Mouse (Mus musculus) stomach, postnatal 0 days (tissue): ENCODE data around the gene Fst.

Experiments
- CTCF ChIP-seq: IDR thresholded peaks from 2 replicates; pipeline ENCODE4 v1.5.1; 2016; ENCODE audit warnings: antibody characterized with exemption, low read depth, mild to moderate bottlenecking, moderate library complexity
- EP300 ChIP-seq: optimal IDR thresholded peaks from 2 replicates; pipeline ENCODE3; 2016; ENCODE audit warnings: antibody characterized with exemption

GRCm38 (mm10) chr13:114458886-114459700 is at the start of gene Fst:
- no peak for TF ChIP-seq CTCF
- TF ChIP-seq EP300, result no peak
